Mouse (Mus musculus) intestine, embryonic 15.5 days (tissue): ENCODE measurements around the gene Shc4. TPM values are rescaled to one million over a fixed set of nuclear protein-coding genes. Genes with fewer than 3 reads are reported as not detected.

Source experiments
- ATAC-seq: fragments of 200-750 bp; cut with Nextera tagmentation; 2 replicates; pipeline ENCODE4 v1.8.0; 2017; ENCODE audit warnings: moderate TSS enrichment, moderate library complexity
- H3K27ac ChIP-seq: fragments of 300-500 bp; sonication (generic); 2 replicates; pipeline ENCODE4 v1.5.1; 2015; ENCODE audit warnings: mild to moderate bottlenecking, inconsistent platforms
- H3K27me3 ChIP-seq: fragments of 300-500 bp; sonication (generic); replicated peaks from 2 replicates; pipeline ENCODE4 v1.6.1; 2015; ENCODE audit warnings: inconsistent platforms
- H3K36me3 ChIP-seq: fragments of 300-500 bp; sonication (generic); 2 replicates; pipeline ENCODE4 v1.6.1; 2015; ENCODE audit warnings: inconsistent platforms
- H3K4me1 ChIP-seq: fragments of 300-500 bp; sonication (generic); replicated peaks from 2 replicates; pipeline ENCODE4 v1.6.1; 2015; ENCODE audit warnings: inconsistent platforms
- H3K4me2 ChIP-seq: fragments of 300-500 bp; sonication (generic); replicated peaks from 2 replicates; pipeline ENCODE4 v1.6.1; 2015; ENCODE audit warnings: mild to moderate bottlenecking, inconsistent platforms
- H3K4me3 ChIP-seq: fragments of 300-500 bp; sonication (generic); replicated peaks from 2 replicates; pipeline ENCODE4 v1.5.1; 2015; ENCODE audit warnings: inconsistent platforms
- H3K9ac ChIP-seq: fragments of 300-500 bp; sonication (generic); 2 replicates; pipeline ENCODE4 v1.6.1; 2015; ENCODE audit warnings: inconsistent platforms
- H3K9me3 ChIP-seq: fragments of 300-500 bp; sonication (generic); 2 replicates; pipeline ENCODE4 v1.6.1; 2016; ENCODE audit warnings: inconsistent platforms
- WGBS: fragments of 180-500 bp; shearing (Covaris S2); methylation state at CpG from one replicate; pipeline ENCODE4 v1.1.7; 2015; 5-methylcytosine and 5-hydroxymethylcytosine counted together
- polyA plus RNA-seq: library from polyadenylated mRNA; unstranded; fragments of >200 nt; fragmentation: Nextera tagmentation; extraction: Ambion mirVana; gene quantifications from 2 replicates; pipeline ENCODE4 v1.2.1, GENCODE M21; 2015

The Shc4 gene
- polyA plus RNA-seq, 1 experiment from 2014 or later = 1.9 TPM

- H3K4me2 ChIP-seq = peak overlapping the region; percentile 64
- peak overlapping the region; percentile 76 for H3K9ac ChIP-seq
- H3K36me3 ChIP-seq = peaks cover 5% of the 10 kb centered on the region; the same call in 1 of the 2 replicates
- H3K4me3 ChIP-seq = peak overlapping the region; percentile 87
- no peak for ATAC-seq
- H3K9me3 ChIP-seq = no peaks in the 10 kb centered on the region
- WGBS = 9% methylated on average over 9 of the region's 9 CpGs
- H3K27ac ChIP-seq = 0 out of 2 replicates have a peak overlapping the region, but pooled peaks have one; percentile 15
- H3K4me1 ChIP-seq = peaks cover 14% of the 10 kb centered on the region; the same call in 1 of the 2 replicates
- H3K27me3 ChIP-seq = no peaks in the 10 kb centered on the region
Measured at GRCm38 (mm10) chr2:125624127-125624685, 99.7 kb downstream of the Shc4 start.

DNA sequence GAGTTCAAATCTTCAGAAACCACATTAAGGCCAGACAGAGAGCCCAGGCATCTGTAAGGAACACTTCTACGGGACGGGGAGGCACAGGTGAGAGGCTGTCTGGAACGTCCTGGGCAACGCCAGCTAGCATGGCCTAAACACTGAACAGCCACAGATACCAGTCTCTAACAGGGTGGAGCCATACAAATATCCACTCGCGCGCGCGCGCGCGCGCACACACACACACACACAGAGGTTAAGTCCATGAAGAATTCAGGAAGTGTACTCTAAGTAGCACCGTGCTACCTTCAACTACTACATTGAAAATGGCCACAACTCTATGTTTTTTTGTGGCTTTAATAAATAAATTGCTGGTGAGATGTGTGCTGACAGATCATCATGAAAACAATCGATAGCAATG, 100.7 kb downstream of the Shc4 start:
- Histone ChIP-seq H3K27me3 (no peaks in the 10 kb centered on the region), H3K27ac (no peak overlapping the region), H3K4me3 (no peak overlapping the region), H3K4me2 (peak overlapping the region; percentile 64; the same call in 1 of the 2 replicates), H3K9me3 (no peaks in the 10 kb centered on the region), H3K9ac (no peak overlapping the region), H3K4me1 (peaks cover 14% of the 10 kb centered on the region; the same call in 1 of the 2 replicates), H3K36me3 (peaks cover 10% of the 10 kb centered on the region; the same call in 1 of the 2 replicates)
- no peak for ATAC-seq
- WGBS = 91% methylated on average over 15 of the region's 15 CpGs

DNA sequence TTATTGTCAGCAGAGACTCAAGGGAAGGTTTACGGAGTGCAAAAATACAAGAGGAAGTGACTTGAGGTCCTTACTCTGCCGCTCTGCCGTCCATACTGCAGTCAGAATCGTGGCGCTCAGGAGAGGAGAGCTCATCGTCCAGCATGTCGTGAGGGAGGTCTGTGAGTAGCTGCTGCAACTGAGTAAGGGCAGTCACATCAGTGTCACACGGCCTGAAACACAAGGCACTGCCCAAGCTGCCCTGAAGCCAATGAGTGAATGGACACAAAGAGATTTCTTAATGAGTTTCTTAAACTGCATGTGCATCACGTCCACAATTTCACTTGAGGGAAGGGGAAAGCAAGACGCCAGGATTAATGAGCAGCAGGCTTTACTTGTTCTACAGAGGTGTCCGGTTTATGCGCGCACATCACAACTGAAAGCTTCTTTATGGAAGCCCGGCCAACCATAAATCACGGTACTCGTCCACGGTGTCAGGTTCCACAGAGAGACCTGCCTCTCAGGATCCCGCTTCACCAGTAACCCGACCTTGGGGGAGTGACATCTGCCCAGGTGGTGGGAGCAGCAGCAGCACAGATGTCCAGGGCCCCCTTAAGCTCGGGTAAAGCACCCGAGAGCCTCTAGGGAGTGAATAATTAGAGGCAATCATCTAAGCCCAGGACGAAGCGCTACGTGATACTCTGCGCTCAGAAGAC, 103.6 kb downstream of the Shc4 start:
- Histone ChIP-seq H3K9ac (no peak overlapping the region), H3K4me3 (no peak overlapping the region), H3K36me3 (peaks cover 18% of the 10 kb centered on the region; the same call in 1 of the 2 replicates), H3K27me3 (no peaks in the 10 kb centered on the region), H3K4me2 (no peak overlapping the region), H3K4me1 (peaks cover 14% of the 10 kb centered on the region; the same call in 1 of the 2 replicates), H3K27ac (no peak overlapping the region), H3K9me3 (no peaks in the 10 kb centered on the region)
- 72% methylated on average over 25 of the region's 25 CpGs for WGBS
- no peak for ATAC-seq

DNA sequence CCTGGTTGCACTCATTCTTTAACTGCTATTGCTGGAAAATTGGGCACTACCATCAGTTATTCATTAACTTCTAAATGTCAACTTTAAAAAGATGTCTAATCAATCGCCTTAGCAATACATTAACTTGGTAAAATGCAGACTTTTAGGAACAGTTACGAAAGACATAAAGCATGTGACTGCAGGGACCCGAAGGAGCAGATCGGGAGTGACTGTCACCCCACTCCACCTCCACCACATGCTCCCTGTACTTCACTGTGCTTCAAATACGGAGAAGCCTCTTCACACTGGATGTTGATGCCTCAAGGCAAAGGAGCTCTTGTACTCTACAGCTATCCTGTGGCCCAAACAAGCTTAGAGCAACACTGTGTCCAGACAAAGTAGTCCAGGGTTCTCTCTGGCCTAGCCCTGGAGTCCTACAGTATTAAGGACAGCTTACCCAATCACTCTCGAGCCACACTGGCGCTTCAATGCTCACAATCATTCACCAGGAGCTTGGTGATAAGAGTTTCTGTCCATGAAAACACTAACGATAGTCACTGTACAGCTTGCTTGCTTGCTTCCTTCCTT, 108.0 kb downstream of the Shc4 start:
- WGBS = 70% methylated on average over 8 of the region's 8 CpGs
- Histone ChIP-seq H3K36me3 (peaks cover 30% of the 10 kb centered on the region), H3K4me3 (no peak overlapping the region), H3K4me1 (no peaks in the 10 kb centered on the region), H3K4me2 (no peak overlapping the region), H3K27ac (no peak overlapping the region), H3K9ac (no peak overlapping the region), H3K27me3 (no peaks in the 10 kb centered on the region), H3K9me3 (no peaks in the 10 kb centered on the region)
- ATAC-seq = peak; percentile 62

DNA sequence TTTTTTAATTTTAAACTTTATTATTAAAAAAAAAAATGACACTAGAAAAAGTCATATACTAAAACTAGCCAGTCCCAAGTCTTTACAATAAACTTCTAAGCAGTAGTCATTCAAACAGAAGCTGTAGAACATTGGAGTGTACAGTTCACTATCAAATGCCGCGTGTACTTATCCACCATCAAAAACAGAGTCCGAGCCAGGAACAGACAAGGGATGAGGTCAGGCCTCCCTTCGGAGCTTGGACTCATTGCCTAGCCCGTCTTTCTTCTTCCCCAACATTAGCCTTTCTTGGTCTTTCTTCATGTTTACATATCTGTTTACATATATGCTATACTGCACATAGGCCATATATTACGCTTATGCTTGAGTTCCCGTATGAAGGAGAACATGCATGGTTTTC, 108.5 kb downstream of the Shc4 start:
- H3K9ac ChIP-seq = no peak overlapping the region
- no peaks in the 10 kb centered on the region for H3K4me1 ChIP-seq
- no peak for ATAC-seq
- WGBS = 88% methylated on average over 7 of the region's 7 CpGs
- no peaks in the 10 kb centered on the region for H3K9me3 ChIP-seq
- no peak overlapping the region for H3K4me3 ChIP-seq
- peaks cover 31% of the 10 kb centered on the region for H3K36me3 ChIP-seq
- no peak overlapping the region for H3K4me2 ChIP-seq
- H3K27me3 ChIP-seq = no peaks in the 10 kb centered on the region
- H3K27ac ChIP-seq = no peak overlapping the region

- ATAC-seq = no peak
- Histone ChIP-seq H3K9ac (no peak overlapping the region), H3K27me3 (no peaks in the 10 kb centered on the region), H3K4me3 (no peak overlapping the region), H3K36me3 (peaks cover 9% of the 10 kb centered on the region), H3K27ac (peak overlapping the region; percentile 17; the same call in 1 of the 2 replicates), H3K9me3 (no peaks in the 10 kb centered on the region), H3K4me1 (no peaks in the 10 kb centered on the region), H3K4me2 (no peak overlapping the region)
- WGBS = 68% methylated on average over 17 of the region's 17 CpGs
Measured at GRCm38 (mm10) chr2:125606220-125606845, 117.6 kb downstream of the Shc4 start.

- 56% methylated on average over 7 of the region's 7 CpGs for WGBS
- ATAC-seq = no peak; the same call in 1 of the 2 replicates
- H3K36me3 ChIP-seq = peaks cover 13% of the 10 kb centered on the region
- H3K9ac ChIP-seq = no peak overlapping the region
- no peak overlapping the region for H3K4me3 ChIP-seq
- H3K27ac ChIP-seq = no peak overlapping the region
- no peaks in the 10 kb centered on the region for H3K4me1 ChIP-seq
- H3K27me3 ChIP-seq = no peaks in the 10 kb centered on the region
- H3K9me3 ChIP-seq = no peaks in the 10 kb centered on the region
- no peak overlapping the region for H3K4me2 ChIP-seq
Measured at GRCm38 (mm10) chr2:125604646-125605045, 119.3 kb downstream of the Shc4 start.

DNA sequence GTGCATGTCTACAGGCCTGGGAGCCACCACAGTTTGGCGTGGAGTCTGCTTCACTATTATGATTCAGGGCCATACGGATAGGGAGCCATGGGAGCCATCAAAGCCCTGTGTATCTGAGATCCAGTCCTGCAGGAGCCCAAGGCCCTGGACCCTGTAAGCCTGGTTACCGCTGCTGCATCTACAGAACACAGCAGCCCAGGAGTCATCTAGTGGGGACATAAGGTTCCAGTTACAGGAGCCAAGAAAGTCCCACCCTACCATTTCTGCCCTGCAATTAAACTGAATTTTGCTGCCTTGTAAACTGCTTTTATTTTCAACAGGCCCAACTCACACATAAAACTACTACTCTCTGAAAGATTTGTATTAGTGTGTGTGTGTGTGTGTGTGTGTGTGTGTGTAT, 121.0 kb downstream of the Shc4 start:
- no peaks in the 10 kb centered on the region for H3K9me3 ChIP-seq
- no peaks in the 10 kb centered on the region for H3K4me1 ChIP-seq
- no peak overlapping the region for H3K27ac ChIP-seq
- ATAC-seq = no peak
- H3K4me2 ChIP-seq = no peak overlapping the region
- peaks cover 16% of the 10 kb centered on the region for H3K36me3 ChIP-seq
- no peak overlapping the region for H3K9ac ChIP-seq
- 94% methylated on average over 3 of the region's 3 CpGs for WGBS
- no peaks in the 10 kb centered on the region for H3K27me3 ChIP-seq
- H3K4me3 ChIP-seq = no peak overlapping the region

DNA sequence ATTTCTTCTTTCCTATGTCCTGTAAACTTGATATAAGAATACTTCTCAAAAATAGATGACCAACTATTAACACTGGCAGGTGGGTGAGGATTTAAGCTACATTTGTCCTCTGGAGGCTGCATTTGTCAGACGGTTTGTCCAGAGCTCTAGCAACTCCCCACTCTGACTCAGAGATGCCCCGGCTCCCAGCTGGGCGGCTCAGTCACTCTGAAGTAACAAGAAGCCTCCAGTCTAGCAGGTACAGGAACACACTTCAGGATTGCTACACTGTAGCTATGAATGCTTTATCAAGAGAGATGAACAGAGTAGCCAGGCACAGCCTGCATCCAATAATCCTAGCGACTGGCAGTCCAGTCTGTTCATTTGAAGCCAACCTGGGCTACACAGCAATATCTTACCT, 125.0 kb downstream of the Shc4 start:
- ATAC-seq = no peak
- Histone ChIP-seq H3K27ac (no peak overlapping the region), H3K4me2 (no peak overlapping the region), H3K36me3 (peaks cover 28% of the 10 kb centered on the region), H3K9me3 (no peaks in the 10 kb centered on the region), H3K4me1 (no peaks in the 10 kb centered on the region), H3K4me3 (no peak overlapping the region), H3K9ac (no peak overlapping the region), H3K27me3 (no peaks in the 10 kb centered on the region)
- WGBS = 87% methylated on average over 4 of the region's 4 CpGs

GRCm38 (mm10) chr2:125598251-125598650, 125.7 kb downstream of the Shc4 start:
- Histone ChIP-seq H3K9ac (no peak overlapping the region), H3K27me3 (no peaks in the 10 kb centered on the region), H3K4me3 (no peak overlapping the region), H3K27ac (no peak overlapping the region), H3K9me3 (no peaks in the 10 kb centered on the region), H3K36me3 (peaks cover 28% of the 10 kb centered on the region), H3K4me1 (no peaks in the 10 kb centered on the region), H3K4me2 (no peak overlapping the region)
- 77% methylated on average over 6 of the region's 6 CpGs for WGBS
- ATAC-seq = no peak

- Histone ChIP-seq H3K27me3 (no peaks in the 10 kb centered on the region), H3K4me3 (no peak overlapping the region), H3K27ac (no peak overlapping the region), H3K4me2 (no peak overlapping the region), H3K9me3 (no peaks in the 10 kb centered on the region), H3K9ac (no peak overlapping the region), H3K36me3 (peaks cover 18% of the 10 kb centered on the region; the same call in 1 of the 2 replicates), H3K4me1 (no peaks in the 10 kb centered on the region)
- ATAC-seq = no peak
- 93% methylated on average over 12 of the region's 12 CpGs for WGBS
Measured at GRCm38 (mm10) chr2:125594786-125595185, 129.2 kb downstream of the Shc4 start.

GRCm38 (mm10) chr2:125594072-125594471, 129.9 kb downstream of the Shc4 start:
- WGBS = 83% methylated on average over 6 of the region's 6 CpGs
- no peak overlapping the region for H3K4me2 ChIP-seq
- no peaks in the 10 kb centered on the region for H3K27me3 ChIP-seq
- H3K4me1 ChIP-seq = no peaks in the 10 kb centered on the region
- no peak for ATAC-seq
- H3K27ac ChIP-seq = no peak overlapping the region
- H3K9me3 ChIP-seq = no peaks in the 10 kb centered on the region
- peaks cover 17% of the 10 kb centered on the region; the same call in 1 of the 2 replicates for H3K36me3 ChIP-seq
- H3K9ac ChIP-seq = no peak overlapping the region
- H3K4me3 ChIP-seq = no peak overlapping the region
